Mouse (Mus musculus) lung, postnatal 4 days (tissue): Measurements from ENCODE around the gene Rpap1.
"Not testable (repeated sequence)": the region's sequence is repeated elsewhere in the genome, so short reads cannot be mapped to it uniquely, and the experiment has no call there.

ENCODE experiments used
- DNase-seq, 2 experiments: peaks; one replicate each; pipeline ENCODE4 v3.0.0; 2021

Rpap1 gene

DNA sequence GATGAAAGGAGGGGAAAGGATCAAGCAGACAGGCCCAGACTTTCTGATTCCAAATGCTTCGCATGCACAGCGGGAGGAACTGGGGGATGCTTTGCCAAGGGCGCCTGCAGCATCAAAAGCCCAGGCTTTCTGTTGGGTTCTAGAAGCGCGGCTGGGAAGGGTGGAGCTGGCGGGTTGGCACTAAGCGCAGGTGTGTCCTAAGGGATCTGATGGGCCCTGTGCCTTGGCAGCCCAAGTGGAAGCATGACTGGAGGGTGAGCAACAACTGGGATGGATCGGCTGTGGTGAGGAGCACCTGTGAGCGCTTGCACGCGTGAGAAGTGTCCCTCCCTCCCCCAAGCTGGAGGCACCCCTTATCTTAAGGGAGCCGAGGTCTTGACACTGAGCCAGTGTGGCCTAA, 50.2 kb downstream of the Rpap1 start:
- DNase-seq: no peak

DNA sequence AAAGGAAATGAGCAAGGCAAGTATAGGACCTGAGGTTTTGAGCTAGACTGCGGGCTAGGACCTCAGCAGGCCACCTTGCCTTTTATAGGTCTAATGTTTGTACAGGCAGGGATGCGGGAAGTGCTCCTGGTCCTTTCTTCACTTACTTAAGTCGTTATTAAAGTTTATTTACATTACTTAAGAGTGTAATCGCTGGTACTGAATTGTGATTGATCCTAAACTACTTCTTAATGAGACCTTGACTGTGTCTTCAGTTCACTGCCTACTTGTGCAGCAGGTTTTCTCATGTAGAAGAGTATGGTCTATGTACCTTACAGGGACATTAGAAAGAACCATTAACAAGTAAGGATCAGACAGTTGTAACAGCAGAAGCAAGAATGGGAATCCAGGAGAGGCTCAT, 56.6 kb downstream of the Rpap1 start:
- no peak for DNase-seq

DNA sequence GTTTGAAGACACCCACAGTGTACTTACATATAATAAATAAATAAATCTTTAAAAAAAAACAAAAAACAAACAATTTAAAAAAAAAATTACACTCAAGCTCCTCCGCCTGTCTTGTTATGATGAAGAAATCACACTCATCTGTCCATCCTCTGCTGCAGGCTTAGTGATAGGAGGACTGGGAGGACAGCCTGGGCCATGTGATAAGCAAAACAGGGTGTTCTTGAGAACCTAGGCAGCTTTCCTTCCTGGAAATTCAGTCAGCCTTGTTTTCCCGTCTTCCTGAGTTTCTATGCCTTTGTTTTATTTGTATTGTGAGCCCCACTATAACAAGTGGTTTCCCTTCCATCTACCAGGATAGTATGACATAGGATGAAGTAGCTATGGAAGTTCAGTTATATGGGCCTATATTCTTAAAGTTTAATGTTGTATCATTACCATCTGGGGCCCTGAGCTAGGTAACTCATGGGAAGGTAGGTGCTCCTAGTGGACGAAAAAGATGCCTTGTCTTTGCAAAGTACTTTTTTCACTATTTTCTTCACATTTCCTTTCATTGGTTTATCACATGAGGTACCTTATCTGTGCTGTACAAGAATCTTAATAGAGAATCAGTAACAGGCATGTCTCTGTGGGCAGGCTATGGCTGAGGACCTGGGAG, 59.4 kb downstream of the Rpap1 start:
- no peak for DNase-seq

DNA sequence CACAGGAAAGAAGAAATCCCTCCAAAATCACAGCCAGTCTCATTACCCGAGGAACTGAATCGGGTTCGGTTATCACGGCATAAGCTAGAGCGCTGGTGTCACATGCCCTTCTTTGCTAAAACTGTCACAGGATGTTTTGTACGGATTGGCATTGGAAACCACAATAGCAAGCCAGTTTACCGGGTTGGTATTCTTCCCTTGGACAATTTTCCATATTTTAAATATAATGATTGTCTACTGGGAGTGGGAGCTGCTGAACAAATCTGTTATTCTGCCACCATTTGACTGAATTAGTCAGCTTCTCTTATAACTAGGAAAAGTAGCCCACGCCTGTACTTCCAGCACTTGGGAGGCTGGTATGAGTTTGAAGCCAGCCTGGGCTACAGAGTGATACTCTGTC, 66.3 kb downstream of the Rpap1 start:
- no peak for DNase-seq

DNA sequence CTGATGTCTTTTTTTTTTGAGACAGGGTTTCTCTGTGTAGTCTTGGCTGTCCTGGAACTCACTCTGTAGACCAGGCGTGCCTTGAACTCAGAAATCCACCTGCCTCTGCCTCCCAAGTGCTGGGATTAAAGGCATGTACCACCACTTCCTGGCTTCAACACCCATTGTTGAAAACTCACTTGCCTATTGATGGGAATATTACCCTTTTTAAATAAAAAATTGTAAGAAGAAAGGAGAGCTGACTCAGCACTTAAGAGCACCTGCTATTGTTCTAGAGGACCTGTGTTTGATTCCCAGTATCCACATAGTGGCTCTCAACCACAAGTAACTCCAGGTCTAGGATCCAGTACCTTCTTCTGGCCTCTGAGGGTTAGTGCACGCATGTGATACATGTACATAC, 71.5 kb downstream of the Rpap1 start:
- not testable (repeated sequence) for DNase-seq
